Mouse (Mus musculus): ENCODE data around the gene Olfr768. TPM values are rescaled to one million over a fixed set of nuclear protein-coding genes. Genes with fewer than 3 reads are reported as not detected.

Olfr768 gene
- polyA plus RNA-seq (2015; fragmentation: Nextera tagmentation; extraction: Ambion mirVana), result not detected in 2 replicates

GRCm38 (mm10) chr10:129099275-129099674 lies at the start of gene Olfr768:
TSS of gene Olfr768 (minus strand) at chr10:129099375.

GRCm38 (mm10) chr10:129138898-129139297 lies 39.7 kb upstream of the Olfr768 start, which contains the start of gene Olfr770:
TSS of gene Olfr770 (minus strand) at chr10:129138998.

DNA sequence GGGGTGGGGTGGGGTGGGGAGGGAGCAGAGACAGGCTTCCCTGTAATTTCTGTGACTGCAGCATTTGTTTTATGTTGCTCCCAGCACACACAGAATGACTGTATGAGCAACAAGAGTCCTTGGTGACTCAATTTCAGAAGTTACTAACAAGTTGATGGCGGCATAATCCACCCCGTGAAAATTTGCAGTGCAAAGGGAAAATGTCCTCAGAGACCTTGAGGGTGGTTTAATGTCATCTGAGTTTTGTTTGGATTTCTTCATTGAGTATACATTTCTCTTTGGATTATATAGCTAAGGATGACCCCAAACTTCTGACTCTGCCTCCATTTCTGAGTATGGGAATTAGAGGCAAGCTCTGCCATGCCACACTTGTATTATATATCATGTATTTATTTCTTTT lies 18.6 kb upstream of the Olfr768 start, which contains the start of gene Olfr769:
Gene Olfr769, minus strand, starts transcription at position 101 of the 400 bp plus-strand sequence.

GRCm38 (mm10) chr10:129082810-129083209 lies 16.4 kb downstream of the Olfr768 start, which contains the start of gene Olfr767:
TSS of gene Olfr767 (minus strand) at chr10:129082910.

DNA sequence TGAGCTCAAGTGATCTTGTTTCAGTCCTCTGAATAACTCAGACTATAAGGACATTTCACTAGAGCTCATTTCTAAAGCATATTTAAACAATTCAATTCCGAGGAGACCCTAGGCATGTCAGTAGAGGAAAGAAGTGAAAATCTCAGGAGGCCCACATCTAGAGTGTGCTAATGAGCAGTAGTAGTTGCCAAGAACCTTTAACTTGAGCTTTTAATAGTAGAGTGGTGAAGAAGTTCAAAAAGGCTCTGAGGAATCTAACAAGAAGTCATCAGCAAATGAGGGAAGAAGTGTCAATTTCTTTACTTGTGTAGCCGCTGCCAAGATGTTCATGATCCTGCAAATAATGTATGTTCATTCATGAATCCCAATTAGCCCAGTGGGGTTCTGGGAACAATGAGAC lies 30.3 kb downstream of the Olfr768 start, which contains the start of gene Olfr766-ps1:
Gene Olfr766-ps1, minus strand, starts transcription at position 101 of the 400 bp plus-strand sequence.

GRCm38 (mm10) chr10:129049898-129050297 lies 49.3 kb downstream of the Olfr768 start, which contains the start of gene Olfr765:
TSS of gene Olfr765 (minus strand) at chr10:129049998.

Other genes starting within 250 kb of the Olfr768 start
- gene Gdf11, start 207.7 kb downstream of the Olfr768 start, polyA plus RNA-seq (2015; fragmentation: Nextera tagmentation; extraction: Ambion mirVana), result 1.6 and 1.7 TPM in 2 replicates
- gene Cd63, start 198.4 kb downstream of the Olfr768 start, polyA plus RNA-seq (2015; fragmentation: Nextera tagmentation; extraction: Ambion mirVana), result 982 and 1,003 TPM in 2 replicates
- 12.6 and 16.5 TPM in 2 replicates for gene Rdh5, start 176.5 kb downstream of the Olfr768 start, polyA plus RNA-seq (2015; fragmentation: Nextera tagmentation; extraction: Ambion mirVana)
- 308 and 318 TPM in 2 replicates for gene Bloc1s1, start 175.3 kb downstream of the Olfr768 start, polyA plus RNA-seq (2015; fragmentation: Nextera tagmentation; extraction: Ambion mirVana)
- gene Itga7, start 165.6 kb downstream of the Olfr768 start, polyA plus RNA-seq (2015; fragmentation: Nextera tagmentation; extraction: Ambion mirVana), result 28.2 and 36.5 TPM in 2 replicates
- gene Mettl7b, start 138.4 kb downstream of the Olfr768 start, polyA plus RNA-seq (2015; fragmentation: Nextera tagmentation; extraction: Ambion mirVana), result 0.34 and 0.73 TPM in 2 replicates
- not detected in 2 replicates for gene Olfr9, start 109.9 kb downstream of the Olfr768 start, polyA plus RNA-seq (2015; fragmentation: Nextera tagmentation; extraction: Ambion mirVana)
- not detected in 2 replicates for gene Olfr763, start 88.6 kb downstream of the Olfr768 start, polyA plus RNA-seq (2015; fragmentation: Nextera tagmentation; extraction: Ambion mirVana)
- gene Olfr764-ps1, start 59.5 kb downstream of the Olfr768 start, polyA plus RNA-seq (2015; fragmentation: Nextera tagmentation; extraction: Ambion mirVana), result not detected in 2 replicates
- gene Olfr765, start 49.4 kb downstream of the Olfr768 start, polyA plus RNA-seq (2015; fragmentation: Nextera tagmentation; extraction: Ambion mirVana), result not detected in 2 replicates
- gene Olfr766-ps1, start 30.4 kb downstream of the Olfr768 start, polyA plus RNA-seq (2015; fragmentation: Nextera tagmentation; extraction: Ambion mirVana), result not detected in 2 replicates
- not detected in 2 replicates for gene Olfr767, start 16.5 kb downstream of the Olfr768 start, polyA plus RNA-seq (2015; fragmentation: Nextera tagmentation; extraction: Ambion mirVana)
- not detected in 2 replicates for gene Olfr769, start 18.5 kb upstream of the Olfr768 start, polyA plus RNA-seq (2015; fragmentation: Nextera tagmentation; extraction: Ambion mirVana)
- gene Olfr770, start 39.6 kb upstream of the Olfr768 start, polyA plus RNA-seq (2015; fragmentation: Nextera tagmentation; extraction: Ambion mirVana), result not detected in 2 replicates
- gene Olfr771, start 65.4 kb upstream of the Olfr768 start, polyA plus RNA-seq (2015; fragmentation: Nextera tagmentation; extraction: Ambion mirVana), result not detected in 2 replicates
- not detected in 2 replicates for gene Olfr772, start 78.5 kb upstream of the Olfr768 start, polyA plus RNA-seq (2015; fragmentation: Nextera tagmentation; extraction: Ambion mirVana)
- not detected in 2 replicates for gene Olfr773, start 88.0 kb upstream of the Olfr768 start, polyA plus RNA-seq (2015; fragmentation: Nextera tagmentation; extraction: Ambion mirVana)
- gene Olfr774, start 136.8 kb upstream of the Olfr768 start, polyA plus RNA-seq (2015; fragmentation: Nextera tagmentation; extraction: Ambion mirVana), result not detected in 2 replicates
- gene Olfr775, start 149.0 kb upstream of the Olfr768 start, polyA plus RNA-seq (2015; fragmentation: Nextera tagmentation; extraction: Ambion mirVana), result not detected in 2 replicates
- not detected in 2 replicates for gene Olfr776, start 159.8 kb upstream of the Olfr768 start, polyA plus RNA-seq (2015; fragmentation: Nextera tagmentation; extraction: Ambion mirVana)
- gene Olfr777, start 172.1 kb upstream of the Olfr768 start, polyA plus RNA-seq (2015; fragmentation: Nextera tagmentation; extraction: Ambion mirVana), result not detected in 2 replicates
- not detected in 2 replicates for gene Olfr780, start 218.7 kb upstream of the Olfr768 start, polyA plus RNA-seq (2015; fragmentation: Nextera tagmentation; extraction: Ambion mirVana)
- gene Olfr781, start 229.5 kb upstream of the Olfr768 start, polyA plus RNA-seq (2015; fragmentation: Nextera tagmentation; extraction: Ambion mirVana), result not detected in 2 replicates
- gene Olfr782, start 249.5 kb upstream of the Olfr768 start, polyA plus RNA-seq (2015; fragmentation: Nextera tagmentation; extraction: Ambion mirVana), result not detected in 2 replicates

All from urinary bladder, postnatal 0 days (tissue).